Mouse (Mus musculus): ENCODE measurements around the gene Sfmbt1. TPM values are rescaled to one million over a fixed set of nuclear protein-coding genes. Genes with fewer than 3 reads are reported as not detected.
A peak's percentile ranks its signal among the peaks of the same experiment; 100 is the strongest.
"Not testable (repeated sequence)": the region's sequence is repeated elsewhere in the genome, so short reads cannot be mapped to it uniquely, and the experiment has no call there.

The Sfmbt1 gene
- polyA plus RNA-seq, 1 experiment from 2014 or later: 17.0 TPM

- 78% methylated on average over 15 of the region's 15 CpGs for WGBS
- H3K4me1 ChIP-seq: peaks cover 16% of the 10 kb centered on the region
- DNase-seq (ENCODE audit: low spot score): peak; percentile 13
- peaks cover 11% of the 10 kb centered on the region for H3K36me3 ChIP-seq (replicated peaks)
- no peak overlapping the region for H3K27ac ChIP-seq (replicated peaks)
- no peaks in the 10 kb centered on the region for H3K9me3 ChIP-seq
- H3K4me3 ChIP-seq: no peak overlapping the region
- no peaks in the 10 kb centered on the region; the same call in 1 of the 2 replicates for H3K27me3 ChIP-seq (replicated peaks; ENCODE audit: low read depth, poor library complexity, severe bottlenecking)
Observed at GRCm38 (mm10) chr14:30697407-30698052, 17.1 kb upstream of the Sfmbt1 start.

GRCm38 (mm10) chr14:30699656-30700055 lies 15.0 kb upstream of the Sfmbt1 start:
- Histone ChIP-seq H3K9me3 (no peaks in the 10 kb centered on the region), H3K36me3 (replicated peaks) (no peaks in the 10 kb centered on the region), H3K27me3 (replicated peaks; ENCODE audit: low read depth, poor library complexity, severe bottlenecking) (no peaks in the 10 kb centered on the region; the same call in 1 of the 2 replicates), H3K4me3 (no peak overlapping the region), H3K27ac (replicated peaks) (no peak overlapping the region), H3K4me1 (peaks cover 16% of the 10 kb centered on the region)
- DNase-seq (ENCODE audit: low spot score): peak; percentile 78
- 31% methylated on average over 8 of the region's 8 CpGs for WGBS

GRCm38 (mm10) chr14:30702512-30702911 lies 12.1 kb upstream of the Sfmbt1 start:
- H3K4me1 ChIP-seq: peaks cover 13% of the 10 kb centered on the region
- no peaks in the 10 kb centered on the region; the same call in 1 of the 2 replicates for H3K27me3 ChIP-seq (replicated peaks; ENCODE audit: low read depth, poor library complexity, severe bottlenecking)
- WGBS: 43% methylated on average over 5 of the region's 5 CpGs
- H3K36me3 ChIP-seq (replicated peaks): no peaks in the 10 kb centered on the region
- no peak for DNase-seq (ENCODE audit: low spot score)
- no peak overlapping the region for H3K4me3 ChIP-seq
- H3K9me3 ChIP-seq: no peaks in the 10 kb centered on the region
- H3K27ac ChIP-seq (replicated peaks): no peak overlapping the region

GRCm38 (mm10) chr14:30703079-30703478 lies 11.6 kb upstream of the Sfmbt1 start:
- H3K36me3 ChIP-seq (replicated peaks): no peaks in the 10 kb centered on the region
- no peak overlapping the region for H3K27ac ChIP-seq (replicated peaks)
- H3K9me3 ChIP-seq: no peaks in the 10 kb centered on the region
- WGBS: 80% methylated on average over 5 of the region's 5 CpGs
- H3K4me3 ChIP-seq: no peak overlapping the region
- H3K4me1 ChIP-seq: peaks cover 8% of the 10 kb centered on the region; the same call in 1 of the 2 replicates
- no peak for DNase-seq (ENCODE audit: low spot score)
- no peaks in the 10 kb centered on the region; the same call in 1 of the 2 replicates for H3K27me3 ChIP-seq (replicated peaks; ENCODE audit: low read depth, poor library complexity, severe bottlenecking)

GRCm38 (mm10) chr14:30704098-30704855 lies 10.4 kb upstream of the Sfmbt1 start:
- no peaks in the 10 kb centered on the region for H3K9me3 ChIP-seq
- no peaks in the 10 kb centered on the region; the same call in 1 of the 2 replicates for H3K27me3 ChIP-seq (replicated peaks; ENCODE audit: low read depth, poor library complexity, severe bottlenecking)
- DNase-seq (ENCODE audit: low spot score): no peak
- 84% methylated on average over 8 of the region's 8 CpGs for WGBS
- H3K4me1 ChIP-seq: 0 out of 2 replicates have a peak, but pooled peaks cover 4% of the 10 kb centered on the region
- H3K27ac ChIP-seq (replicated peaks): no peak overlapping the region
- H3K4me3 ChIP-seq: no peak overlapping the region
- no peaks in the 10 kb centered on the region for H3K36me3 ChIP-seq (replicated peaks)

GRCm38 (mm10) chr14:30711892-30712291 lies 2.8 kb upstream of the Sfmbt1 start:
- Histone ChIP-seq H3K27me3 (replicated peaks; ENCODE audit: low read depth, poor library complexity, severe bottlenecking) (peaks cover 19% of the 10 kb centered on the region), H3K4me1 (peaks cover 11% of the 10 kb centered on the region), H3K4me3 (no peak overlapping the region), H3K36me3 (replicated peaks) (no peaks in the 10 kb centered on the region), H3K9me3 (no peaks in the 10 kb centered on the region), H3K27ac (replicated peaks) (no peak overlapping the region)
- WGBS: 87% methylated on average over 2 of the region's 2 CpGs
- no peak for DNase-seq (ENCODE audit: low spot score)

- WGBS: 85% methylated on average over 1 of the region's 1 CpGs
- Histone ChIP-seq H3K9me3 (no peaks in the 10 kb centered on the region), H3K36me3 (replicated peaks) (no peaks in the 10 kb centered on the region), H3K4me1 (peaks cover 17% of the 10 kb centered on the region), H3K27me3 (replicated peaks; ENCODE audit: low read depth, poor library complexity, severe bottlenecking) (peaks cover 23% of the 10 kb centered on the region), H3K4me3 (no peak overlapping the region), H3K27ac (replicated peaks) (no peak overlapping the region)
- no peak for DNase-seq (ENCODE audit: low spot score)
Observed at GRCm38 (mm10) chr14:30713769-30714168, 880 bp upstream of the Sfmbt1 start.

GRCm38 (mm10) chr14:30715618-30716050 lies 985 bp downstream of the Sfmbt1 start:
- Histone ChIP-seq H3K27me3 (replicated peaks; ENCODE audit: low read depth, poor library complexity, severe bottlenecking) (peaks cover 23% of the 10 kb centered on the region), H3K27ac (replicated peaks) (peak overlapping the region; percentile 94), H3K4me1 (peaks cover 17% of the 10 kb centered on the region), H3K36me3 (replicated peaks) (no peaks in the 10 kb centered on the region), H3K9me3 (no peaks in the 10 kb centered on the region), H3K4me3 (peak overlapping the region; percentile 90)
- DNase-seq (ENCODE audit: low spot score): peak; percentile 88
- WGBS: 1% methylated on average over 68 of the region's 68 CpGs

- Histone ChIP-seq H3K36me3 (replicated peaks) (no peaks in the 10 kb centered on the region), H3K4me1 (peaks cover 17% of the 10 kb centered on the region), H3K27me3 (replicated peaks; ENCODE audit: low read depth, poor library complexity, severe bottlenecking) (peaks cover 23% of the 10 kb centered on the region), H3K9me3 (no peaks in the 10 kb centered on the region), H3K27ac (replicated peaks) (peak overlapping the region; percentile 94), H3K4me3 (peak overlapping the region; percentile 90)
- WGBS: under 1% methylated on average over 105 of the region's 106 CpGs
- DNase-seq (ENCODE audit: low spot score): peak; percentile 82
Observed at GRCm38 (mm10) chr14:30716051-30716952, 1.7 kb downstream of the Sfmbt1 start.

- Histone ChIP-seq H3K27me3 (replicated peaks; ENCODE audit: low read depth, poor library complexity, severe bottlenecking) (peaks cover 23% of the 10 kb centered on the region), H3K27ac (replicated peaks) (0 out of 2 replicates have a peak overlapping the region, but pooled peaks have one; percentile 94), H3K9me3 (no peaks in the 10 kb centered on the region), H3K36me3 (replicated peaks) (no peaks in the 10 kb centered on the region), H3K4me3 (peak overlapping the region; percentile 90), H3K4me1 (peaks cover 17% of the 10 kb centered on the region)
- 10% methylated on average over 7 of the region's 7 CpGs for WGBS
- DNase-seq (ENCODE audit: low spot score): no peak
Observed at GRCm38 (mm10) chr14:30716953-30717285, 2.3 kb downstream of the Sfmbt1 start.

GRCm38 (mm10) chr14:30718696-30719095 lies 4.0 kb downstream of the Sfmbt1 start:
- DNase-seq (ENCODE audit: low spot score); H3K27ac ChIP-seq (replicated peaks); H3K9me3 ChIP-seq; H3K36me3 ChIP-seq (replicated peaks); H3K4me3 ChIP-seq: not testable (repeated sequence)
- WGBS: 90% methylated on average over 1 of the region's 1 CpGs
- peaks cover 21% of the 10 kb centered on the region for H3K27me3 ChIP-seq (replicated peaks; ENCODE audit: low read depth, poor library complexity, severe bottlenecking)
- peaks cover 17% of the 10 kb centered on the region for H3K4me1 ChIP-seq

- Histone ChIP-seq H3K4me1 (peaks cover 16% of the 10 kb centered on the region), H3K4me3 (no peak overlapping the region), H3K27me3 (replicated peaks; ENCODE audit: low read depth, poor library complexity, severe bottlenecking) (peaks cover 13% of the 10 kb centered on the region), H3K9me3 (no peaks in the 10 kb centered on the region), H3K36me3 (replicated peaks) (no peaks in the 10 kb centered on the region), H3K27ac (replicated peaks) (no peak overlapping the region)
- DNase-seq (ENCODE audit: low spot score): no peak
- WGBS: 84% methylated on average over 1 of the region's 1 CpGs
Observed at GRCm38 (mm10) chr14:30719514-30719913, 4.9 kb downstream of the Sfmbt1 start.

Data from embryonic facial prominence, embryonic 10.5 days (tissue).